Mouse (Mus musculus): ENCODE measurements at regions not wholly inside any gene's neighbourhood (a gene's known extent, or its start where the extent isn't known, plus 50 kb on each side); places are given as distances from the start of the nearest gene placed in this dataset.

GRCm38 (mm10) chr11:18722770-18723169, 296.0 kb downstream of the Meis1 start:
- no peak for TF ChIP-seq CTCF (IDR thresholded peaks at IDR 0.05; ENCODE audit: low read depth)
- H3K27ac ChIP-seq (ENCODE audit: low read depth) = no peak overlapping the region
- H3K9me3 ChIP-seq (ENCODE audit: low read depth, low read length) = no peaks in the 10 kb centered on the region
- DNase-seq (no peak), ATAC-seq (ENCODE audit: insufficient read depth) (no peak)
- no peak overlapping the region for H3K4me3 ChIP-seq (ENCODE audit: low read depth, low read length)
- no peaks in the 10 kb centered on the region for H3K4me1 ChIP-seq (ENCODE audit: insufficient read depth)
- WGBS = 86% methylated on average over 8 of the region's 8 CpGs
- H3K36me3 ChIP-seq (ENCODE audit: insufficient read depth) = no peaks in the 10 kb centered on the region
- H3K9ac ChIP-seq = no peak overlapping the region
- no peaks in the 10 kb centered on the region for H3K27me3 ChIP-seq (ENCODE audit: insufficient read depth, low read length)
- H3K4me2 ChIP-seq = no peak overlapping the region

- Histone ChIP-seq H3K9ac (no peak overlapping the region), H3K4me3 (ENCODE audit: low read depth, low read length) (no peak overlapping the region)
- WGBS = 16% methylated on average over 1 of the region's 1 CpGs
Measured at GRCm38 (mm10) chr11:18715851-18716126, 303.0 kb downstream of the Meis1 start.

DNA sequence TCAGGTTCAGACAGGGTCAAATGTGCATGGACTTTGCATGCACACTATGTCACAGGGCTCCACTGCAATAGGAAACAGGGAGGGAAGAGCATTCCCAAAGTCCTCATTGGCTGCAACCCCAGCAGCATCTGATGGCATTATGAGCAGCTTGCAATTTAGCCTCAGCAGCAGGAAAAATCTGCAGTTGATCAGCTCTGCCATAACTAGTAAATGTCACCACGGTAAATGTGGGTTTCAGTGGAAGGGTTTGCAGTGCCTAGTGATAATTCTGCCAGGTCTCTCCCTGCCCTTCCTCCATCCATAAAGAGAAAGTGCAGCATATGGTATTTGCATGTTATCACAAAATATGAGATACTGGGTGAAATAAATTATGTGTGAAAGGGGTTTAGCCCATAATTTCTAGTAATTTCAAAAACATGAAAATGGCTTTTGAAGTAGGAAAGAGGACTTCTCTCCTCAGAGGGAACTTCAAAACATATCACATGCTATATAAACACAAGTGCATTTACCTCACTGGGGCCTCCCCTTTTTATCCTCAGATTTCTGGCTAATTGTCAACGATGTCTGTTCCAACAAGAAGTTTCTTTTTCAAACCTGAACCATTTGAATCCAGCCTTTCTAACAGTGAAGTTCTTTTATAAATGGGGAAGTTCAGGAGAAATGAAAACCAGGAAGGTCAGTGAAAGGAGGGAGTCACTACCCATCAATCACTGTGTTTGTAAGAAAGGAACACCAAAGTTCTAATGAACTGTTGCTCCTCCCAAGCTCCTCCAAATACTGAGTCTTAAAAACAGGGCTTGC, 303.5 kb downstream of the Meis1 start:
- Histone ChIP-seq H3K27me3 (ENCODE audit: insufficient read depth, low read length) (no peaks in the 10 kb centered on the region), H3K4me2 (0 out of 2 replicates have a peak overlapping the region, but pooled peaks have one; percentile 4), H3K9ac (no peak overlapping the region), H3K4me1 (ENCODE audit: insufficient read depth) (peaks cover 15% of the 10 kb centered on the region; the same call in 1 of the 2 replicates), H3K27ac (ENCODE audit: low read depth) (peak overlapping the region; percentile 30; the same call in 1 of the 2 replicates), H3K36me3 (ENCODE audit: insufficient read depth) (no peaks in the 10 kb centered on the region), H3K4me3 (ENCODE audit: low read depth, low read length) (no peak overlapping the region), H3K9me3 (ENCODE audit: low read depth, low read length) (no peaks in the 10 kb centered on the region)
- peak; percentile 69 for DNase-seq
- WGBS = 24% methylated on average over 2 of the region's 2 CpGs
- ATAC-seq (ENCODE audit: insufficient read depth) = peak; percentile 78; the same call in 1 of the 2 replicates
- no peak for TF ChIP-seq CTCF (IDR thresholded peaks at IDR 0.05; ENCODE audit: low read depth)

More at GRCm38 (mm10) chr11:18715851-18716126, 303.0 kb downstream of the Meis1 start:
- Histone ChIP-seq H3K36me3 (ENCODE audit: insufficient read depth) (no peaks in the 10 kb centered on the region), H3K9me3 (ENCODE audit: low read depth, low read length) (no peaks in the 10 kb centered on the region), H3K27ac (ENCODE audit: low read depth) (peak overlapping the region; percentile 3; the same call in 1 of the 2 replicates), H3K4me2 (no peak overlapping the region), H3K4me1 (ENCODE audit: insufficient read depth) (peaks cover 15% of the 10 kb centered on the region; the same call in 1 of the 2 replicates), H3K27me3 (ENCODE audit: insufficient read depth, low read length) (no peaks in the 10 kb centered on the region)
- TF ChIP-seq CTCF (IDR thresholded peaks at IDR 0.05; ENCODE audit: low read depth) = no peak
- no peak for DNase-seq
- ATAC-seq (ENCODE audit: insufficient read depth) = no peak

DNA sequence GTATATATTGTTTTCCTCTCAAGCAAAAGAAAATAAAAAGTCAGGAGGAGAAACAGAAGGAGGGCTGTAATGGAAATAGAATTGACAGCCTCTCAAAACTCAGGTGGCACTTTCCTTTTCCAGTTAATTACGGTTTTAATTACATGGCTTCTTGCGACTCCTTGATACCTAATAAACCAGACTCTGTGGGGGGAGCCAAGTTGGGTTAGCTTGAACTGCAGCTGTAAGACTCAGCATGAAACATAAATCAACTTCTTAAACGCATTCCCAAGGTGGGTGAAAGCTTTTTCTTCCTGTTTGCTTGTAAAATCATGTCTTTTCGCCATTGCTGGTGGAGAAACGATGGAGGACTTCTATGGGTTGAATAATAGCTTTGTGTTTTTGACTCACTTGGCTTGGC, 304.4 kb downstream of the Meis1 start:
- Histone ChIP-seq H3K9ac (no peak overlapping the region), H3K4me3 (ENCODE audit: low read depth, low read length) (no peak overlapping the region), H3K4me1 (ENCODE audit: insufficient read depth) (peaks cover 15% of the 10 kb centered on the region; the same call in 1 of the 2 replicates), H3K9me3 (ENCODE audit: low read depth, low read length) (no peaks in the 10 kb centered on the region), H3K4me2 (no peak overlapping the region), H3K27me3 (ENCODE audit: insufficient read depth, low read length) (no peaks in the 10 kb centered on the region), H3K27ac (ENCODE audit: low read depth) (no peak overlapping the region), H3K36me3 (ENCODE audit: insufficient read depth) (no peaks in the 10 kb centered on the region)
- ATAC-seq (ENCODE audit: insufficient read depth) (no peak), DNase-seq (no peak)
- WGBS = 57% methylated on average over 5 of the region's 5 CpGs
- no peak for TF ChIP-seq CTCF (IDR thresholded peaks at IDR 0.05; ENCODE audit: low read depth)

DNA sequence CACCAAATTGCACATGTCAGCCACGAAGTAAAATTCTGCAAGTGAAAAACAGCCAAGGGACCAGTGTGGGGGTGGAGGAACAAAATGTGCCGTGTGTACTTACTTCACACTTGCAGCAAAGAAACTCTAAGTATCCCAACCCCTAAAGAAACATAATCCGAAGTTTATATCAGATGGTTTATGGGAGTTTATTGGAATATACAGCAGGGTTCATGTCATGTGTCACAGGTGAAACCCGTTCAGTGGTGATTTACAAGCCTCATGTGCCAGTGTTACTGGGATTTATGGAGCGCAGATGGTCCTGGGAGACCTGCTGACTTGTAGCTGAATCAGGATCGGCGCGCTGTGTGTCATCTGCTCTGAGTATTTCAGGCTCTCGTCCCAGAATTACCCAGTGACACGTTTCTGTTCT, 306.1 kb downstream of the Meis1 start:
- Histone ChIP-seq H3K4me3 (ENCODE audit: low read depth, low read length) (no peak overlapping the region), H3K9me3 (ENCODE audit: low read depth, low read length) (no peaks in the 10 kb centered on the region), H3K4me2 (no peak overlapping the region), H3K9ac (no peak overlapping the region), H3K4me1 (ENCODE audit: insufficient read depth) (peaks cover 15% of the 10 kb centered on the region; the same call in 1 of the 2 replicates), H3K36me3 (ENCODE audit: insufficient read depth) (no peaks in the 10 kb centered on the region), H3K27ac (ENCODE audit: low read depth) (no peak overlapping the region), H3K27me3 (ENCODE audit: insufficient read depth, low read length) (no peaks in the 10 kb centered on the region)
- no peak for ATAC-seq (ENCODE audit: insufficient read depth)
- DNase-seq = no peak
- no peak for TF ChIP-seq CTCF (IDR thresholded peaks at IDR 0.05; ENCODE audit: low read depth)
- 56% methylated on average over 10 of the region's 10 CpGs for WGBS

DNA sequence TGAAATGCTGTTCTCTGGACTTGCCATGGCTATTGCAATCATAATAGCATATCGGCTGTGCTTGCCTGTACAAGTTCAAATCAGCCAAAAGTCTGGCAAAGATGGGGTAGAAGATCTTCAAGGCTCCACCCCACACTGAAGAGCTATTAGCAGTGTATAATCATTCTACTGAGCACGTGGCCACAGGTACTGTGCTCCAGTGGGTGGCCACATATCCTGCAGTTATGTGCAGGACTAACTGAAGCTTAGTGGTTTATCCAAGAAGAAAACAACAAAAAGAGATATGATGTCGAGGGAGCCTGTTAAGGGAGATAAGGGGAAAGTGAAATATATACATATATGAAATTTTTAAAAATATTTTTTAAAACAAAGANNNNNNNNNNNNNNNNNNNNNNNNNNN, 309.2 kb downstream of the Meis1 start:
- WGBS = 66% methylated on average over 3 of the region's 3 CpGs
- DNase-seq (no peak), ATAC-seq (ENCODE audit: insufficient read depth) (no peak)
- TF ChIP-seq CTCF (IDR thresholded peaks at IDR 0.05; ENCODE audit: low read depth) = no peak
- Histone ChIP-seq H3K4me1 (ENCODE audit: insufficient read depth) (no peaks in the 10 kb centered on the region), H3K4me3 (ENCODE audit: low read depth, low read length) (no peak overlapping the region), H3K36me3 (ENCODE audit: insufficient read depth) (no peaks in the 10 kb centered on the region), H3K27me3 (ENCODE audit: insufficient read depth, low read length) (no peaks in the 10 kb centered on the region), H3K4me2 (no peak overlapping the region), H3K9me3 (ENCODE audit: low read depth, low read length) (no peaks in the 10 kb centered on the region), H3K9ac (no peak overlapping the region), H3K27ac (ENCODE audit: low read depth) (no peak overlapping the region)

GRCm38 (mm10) chr11:18681593-18681992, 337.2 kb downstream of the Meis1 start:
- H3K27me3 ChIP-seq (ENCODE audit: insufficient read depth, low read length) = no peaks in the 10 kb centered on the region
- no peak for DNase-seq
- ATAC-seq (ENCODE audit: insufficient read depth) = no peak
- no peaks in the 10 kb centered on the region for H3K36me3 ChIP-seq (ENCODE audit: insufficient read depth)
- no peak overlapping the region for H3K4me2 ChIP-seq
- H3K9ac ChIP-seq = no peak overlapping the region
- no peak overlapping the region for H3K4me3 ChIP-seq (ENCODE audit: low read depth, low read length)
- TF ChIP-seq CTCF (IDR thresholded peaks at IDR 0.05; ENCODE audit: low read depth) = no peak
- 66% methylated on average over 6 of the region's 6 CpGs for WGBS
- H3K4me1 ChIP-seq (ENCODE audit: insufficient read depth) = no peaks in the 10 kb centered on the region
- no peak overlapping the region for H3K27ac ChIP-seq (ENCODE audit: low read depth)
- H3K9me3 ChIP-seq (ENCODE audit: low read depth, low read length) = no peaks in the 10 kb centered on the region
